Mouse (Mus musculus) liver, embryonic 18 days (tissue): ENCODE measurements around the gene Dync2li1. TPM values are rescaled to one million over a fixed set of nuclear protein-coding genes. Genes with fewer than 3 reads are reported as not detected.

Experiments used
- polyA plus RNA-seq: library from polyadenylated mRNA; depleted of rRNA; stranded (reverse); fragments of >200 nt; gene quantifications from 2 replicates; pipeline ENCODE4 v1.2.3, GENCODE M21; 2012; rRNA removed

Dync2li1 gene
- polyA plus RNA-seq = 2.9 and 3.4 TPM in 2 replicates

DNA sequence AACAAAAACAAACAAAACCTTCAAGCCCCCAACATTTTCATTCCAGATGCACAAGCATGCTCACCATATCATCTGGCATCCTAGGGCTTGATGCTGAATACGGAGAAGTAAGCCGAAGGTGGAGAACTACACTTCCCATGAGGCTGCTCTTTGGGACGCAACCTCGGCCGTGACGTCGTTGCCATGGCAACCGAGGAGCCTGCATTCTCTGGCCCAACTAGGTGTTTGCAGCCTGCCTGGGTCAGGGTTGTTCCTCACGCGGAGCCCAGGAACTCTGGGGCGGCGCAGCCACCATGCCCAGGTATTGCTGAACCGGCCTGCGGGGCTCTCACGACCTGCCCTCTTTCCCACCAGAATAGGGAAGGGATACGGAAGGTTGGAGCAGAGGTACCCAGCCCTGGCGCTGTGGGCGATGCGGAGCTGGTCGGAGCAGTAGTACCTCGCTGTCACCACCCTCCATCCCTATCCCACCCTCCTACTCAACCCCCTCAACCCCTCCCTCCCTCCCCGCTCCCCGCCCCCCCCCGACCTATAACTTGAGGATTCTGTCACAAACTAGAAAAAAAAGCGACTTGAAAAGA lies at the start of gene Dync2li1:
Dync2li1 (plus strand) TSS at position 221 of the 581 bp plus-strand sequence.

DNA sequence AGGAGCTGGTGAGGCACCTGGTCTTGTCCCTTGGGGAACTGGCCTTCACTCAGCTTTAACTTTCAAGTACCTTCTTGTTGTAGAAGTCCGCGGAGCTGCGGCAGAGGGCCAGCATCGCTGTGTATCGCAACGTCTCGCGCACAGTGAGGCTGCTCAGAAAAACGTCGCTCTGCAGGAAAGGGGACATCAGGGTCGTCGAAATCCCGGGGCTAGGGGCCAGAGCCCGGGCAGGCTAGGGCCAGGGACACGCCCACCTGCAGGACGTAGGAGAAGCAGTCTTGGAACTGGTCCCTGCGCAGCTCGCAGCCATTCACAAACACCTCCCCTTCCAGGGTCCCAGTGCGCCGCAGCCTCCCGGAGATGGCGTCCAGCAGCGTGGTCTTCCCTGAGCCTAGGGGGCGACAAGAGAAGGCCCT lies 49.7 kb downstream of the Dync2li1 start, which contains the start of gene Abcg8:
Abcg8 (plus strand) TSS at position 352 of the 416 bp plus-strand sequence.

DNA sequence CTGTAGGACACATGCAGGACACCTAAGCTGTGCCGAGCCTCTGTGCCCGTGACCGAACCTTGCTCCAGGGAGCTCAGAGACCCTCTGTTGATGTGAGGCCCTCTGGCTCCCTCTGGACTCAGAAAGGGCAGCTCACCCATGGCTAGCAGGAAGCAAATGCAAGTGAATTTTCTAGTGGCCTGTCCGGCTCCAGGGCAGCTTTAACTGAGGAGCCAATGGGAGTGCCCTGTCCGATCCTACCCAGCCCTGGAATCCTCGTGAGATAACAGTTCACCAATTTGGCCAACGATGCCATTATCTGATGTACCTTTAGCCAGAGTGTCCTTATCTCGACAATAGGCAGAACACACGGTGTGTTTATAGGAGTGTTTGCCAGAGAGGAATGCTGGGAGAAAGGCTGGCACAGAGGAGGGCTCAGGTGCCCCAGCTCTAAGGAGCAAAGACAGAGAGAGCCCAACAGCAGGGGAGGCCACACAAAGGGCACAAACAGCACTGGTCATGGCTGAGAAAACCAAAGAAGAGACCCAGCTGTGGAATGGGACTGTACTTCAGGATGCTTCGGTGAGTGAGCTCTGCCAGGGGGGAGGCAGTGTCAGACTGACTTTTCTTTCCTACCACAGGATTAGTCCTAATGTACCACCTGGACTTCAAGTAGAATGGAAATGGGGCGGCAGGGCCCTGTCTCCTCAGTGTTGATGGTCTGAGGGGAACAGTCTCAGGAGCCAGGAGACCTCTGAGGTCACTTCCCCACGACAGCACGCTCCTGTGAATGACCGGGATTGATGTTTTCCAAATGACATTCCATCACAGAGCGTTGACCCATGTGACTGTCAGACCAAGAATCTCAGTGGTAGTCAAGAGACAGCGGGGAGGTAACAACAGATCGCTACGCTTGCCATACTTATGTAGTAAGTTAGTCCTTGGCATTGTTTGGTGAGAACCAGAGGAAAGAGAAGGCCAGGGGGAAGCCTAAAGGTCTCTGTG lies 56.7 kb downstream of the Dync2li1 start, which contains the start of gene Abcg5:
Abcg5 (minus strand) TSS at position 278 of the 984 bp plus-strand sequence.

Other genes starting within 250 kb of the Dync2li1 start
- gene Thada, start 160.3 kb upstream of the Dync2li1 start, polyA plus RNA-seq = 1.8 and 2.5 TPM in 2 replicates
- gene Plekhh2, start 114.6 kb upstream of the Dync2li1 start, polyA plus RNA-seq = 0.62 and 0.64 TPM in 2 replicates
- 1.1 and 1.9 TPM in 2 replicates for gene Abcg8, start 49.8 kb downstream of the Dync2li1 start, polyA plus RNA-seq
- 1.1 and 3.2 TPM in 2 replicates for gene Abcg5, start 56.5 kb downstream of the Dync2li1 start, polyA plus RNA-seq
- 25.9 and 33.3 TPM in 2 replicates for gene Lrpprc, start 164.3 kb downstream of the Dync2li1 start, polyA plus RNA-seq